Mouse (Mus musculus) ovary, postnatal 14 days (tissue): Measurements from ENCODE around the gene Pacs2.

Source experiments
- DNase-seq: peaks from one replicate; pipeline ENCODE4 v3.0.0; 2022; ENCODE audit warnings: low spot score

Gene Pacs2

GRCm38 (mm10) chr12:113089107-113089506 lies 74.8 kb downstream of the Pacs2 start:
- no peak for DNase-seq

- no peak for DNase-seq
These were observed 75.7 kb downstream of the Pacs2 start for GRCm38 (mm10) chr12:113090053-113090452.

- no peak for DNase-seq
These were observed 82.7 kb downstream of the Pacs2 start for GRCm38 (mm10) chr12:113097040-113097439.

GRCm38 (mm10) chr12:113097749-113098281 lies 83.5 kb downstream of the Pacs2 start, which contains the start of gene Mta1:
Mta1 (plus strand) TSS chr12:113098278.
- DNase-seq = peak; percentile 31

DNA sequence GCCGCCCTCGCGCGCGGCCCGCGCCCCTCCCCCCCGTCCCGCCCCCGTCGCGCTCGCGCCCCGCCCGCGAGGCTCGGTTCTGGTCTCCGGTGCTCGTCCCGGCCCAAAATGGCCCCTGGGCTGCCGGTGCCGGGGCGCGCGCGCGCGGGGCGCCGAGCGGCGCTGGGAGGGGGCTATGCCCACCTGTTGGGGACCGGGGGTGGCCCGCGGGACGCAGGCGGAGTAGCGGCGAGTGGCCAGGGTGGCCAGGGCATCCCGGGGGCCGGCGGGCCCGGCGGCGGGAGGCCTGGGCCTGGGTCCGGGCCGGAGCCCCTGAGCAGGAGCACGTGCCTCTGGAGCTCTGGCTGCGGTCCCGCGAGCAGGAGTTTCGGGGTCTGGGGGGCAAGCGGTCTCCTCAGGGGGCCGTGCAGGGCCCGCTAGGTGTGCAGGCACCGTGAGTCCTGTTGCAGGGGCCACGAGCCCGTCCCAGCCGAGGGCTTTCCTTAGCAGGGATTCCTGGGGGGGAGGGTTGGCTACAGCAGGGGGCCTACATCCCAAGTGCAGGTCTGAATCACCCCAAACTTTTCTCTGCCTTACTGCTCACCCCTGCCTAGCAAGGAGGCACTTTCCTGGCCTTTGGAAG lies 84.3 kb downstream of the Pacs2 start:
- no peak for DNase-seq

GRCm38 (mm10) chr12:113099470-113100237 lies 85.3 kb downstream of the Pacs2 start:
- DNase-seq = no peak

- DNase-seq = no peak
These were observed 86.3 kb downstream of the Pacs2 start for GRCm38 (mm10) chr12:113100448-113101076.

- no peak for DNase-seq
These were observed 87.1 kb downstream of the Pacs2 start for GRCm38 (mm10) chr12:113101251-113101960.

- DNase-seq = peak; percentile 38
These were observed 88.2 kb downstream of the Pacs2 start for GRCm38 (mm10) chr12:113102461-113102860.

DNA sequence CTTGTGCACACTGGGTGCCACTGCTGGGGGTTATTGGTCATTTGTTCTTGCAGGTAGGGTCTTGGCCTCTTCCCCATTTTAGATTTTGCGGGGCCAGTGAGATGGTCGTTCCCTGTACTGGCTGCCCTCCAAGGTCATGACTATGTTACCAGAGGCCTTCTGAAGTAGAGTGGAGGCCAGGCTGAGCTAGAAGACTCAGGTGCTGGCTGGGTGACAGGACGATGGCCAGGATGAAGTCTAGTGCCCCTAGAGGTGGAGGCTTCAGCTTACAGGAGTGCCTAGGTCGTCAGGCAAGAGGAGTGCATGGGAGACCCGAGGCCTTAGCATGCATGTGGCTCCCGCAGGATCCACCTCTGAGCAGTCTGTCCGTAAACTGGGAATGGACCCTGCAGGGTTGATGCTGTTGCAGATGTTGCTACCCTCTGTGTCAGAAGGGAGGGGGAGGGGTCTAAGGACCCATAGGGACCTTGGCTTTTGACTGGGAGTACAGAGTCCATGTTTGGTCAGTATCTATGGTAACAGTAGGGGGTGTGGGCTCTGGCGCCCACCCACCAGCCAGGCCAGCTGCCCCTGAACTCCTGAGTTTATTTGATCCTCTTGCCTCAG lies 89.6 kb downstream of the Pacs2 start:
- DNase-seq = no peak

GRCm38 (mm10) chr12:113106386-113106785 lies 92.1 kb downstream of the Pacs2 start:
- no peak for DNase-seq

GRCm38 (mm10) chr12:113107431-113108124 lies 93.3 kb downstream of the Pacs2 start:
- DNase-seq = no peak

- DNase-seq = no peak
These were observed 94.4 kb downstream of the Pacs2 start for GRCm38 (mm10) chr12:113108528-113109283.

GRCm38 (mm10) chr12:113109801-113110200 lies 95.5 kb downstream of the Pacs2 start:
- DNase-seq = no peak

- DNase-seq = no peak
These were observed 99.8 kb downstream of the Pacs2 start for GRCm38 (mm10) chr12:113114141-113114540.

DNA sequence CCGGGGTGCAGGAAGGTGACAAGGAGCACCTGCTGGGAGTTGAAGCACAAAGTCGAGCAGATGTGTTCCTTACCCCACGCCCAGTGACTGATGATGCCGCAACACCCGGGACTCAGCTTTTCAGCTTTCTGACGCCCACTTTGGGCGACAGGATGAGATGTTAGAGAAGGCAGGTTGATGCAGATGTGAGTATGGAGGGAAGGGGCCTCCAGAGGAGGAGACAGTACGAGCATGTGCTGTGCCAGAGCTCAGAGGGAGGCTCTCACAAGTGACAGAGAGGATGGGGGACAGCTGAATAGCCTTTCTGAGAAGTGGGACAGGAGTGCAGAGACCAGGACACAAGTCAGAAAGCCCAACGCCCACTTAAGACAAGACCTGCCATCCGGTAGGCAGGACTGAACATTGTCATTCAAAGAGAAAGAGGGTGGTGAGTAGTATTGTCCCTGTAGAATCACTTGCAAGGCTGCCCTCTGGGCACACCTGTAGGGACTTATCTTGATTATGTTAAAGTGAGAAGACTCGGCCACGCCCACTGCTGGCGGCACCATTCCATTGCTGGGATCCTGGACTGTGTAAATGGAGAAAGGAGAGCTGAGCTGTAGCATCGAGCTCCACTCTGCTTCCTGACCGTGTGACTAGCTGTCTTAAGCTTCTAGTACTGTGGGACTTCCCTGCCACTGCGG lies 100.7 kb downstream of the Pacs2 start:
- DNase-seq = no peak

DNA sequence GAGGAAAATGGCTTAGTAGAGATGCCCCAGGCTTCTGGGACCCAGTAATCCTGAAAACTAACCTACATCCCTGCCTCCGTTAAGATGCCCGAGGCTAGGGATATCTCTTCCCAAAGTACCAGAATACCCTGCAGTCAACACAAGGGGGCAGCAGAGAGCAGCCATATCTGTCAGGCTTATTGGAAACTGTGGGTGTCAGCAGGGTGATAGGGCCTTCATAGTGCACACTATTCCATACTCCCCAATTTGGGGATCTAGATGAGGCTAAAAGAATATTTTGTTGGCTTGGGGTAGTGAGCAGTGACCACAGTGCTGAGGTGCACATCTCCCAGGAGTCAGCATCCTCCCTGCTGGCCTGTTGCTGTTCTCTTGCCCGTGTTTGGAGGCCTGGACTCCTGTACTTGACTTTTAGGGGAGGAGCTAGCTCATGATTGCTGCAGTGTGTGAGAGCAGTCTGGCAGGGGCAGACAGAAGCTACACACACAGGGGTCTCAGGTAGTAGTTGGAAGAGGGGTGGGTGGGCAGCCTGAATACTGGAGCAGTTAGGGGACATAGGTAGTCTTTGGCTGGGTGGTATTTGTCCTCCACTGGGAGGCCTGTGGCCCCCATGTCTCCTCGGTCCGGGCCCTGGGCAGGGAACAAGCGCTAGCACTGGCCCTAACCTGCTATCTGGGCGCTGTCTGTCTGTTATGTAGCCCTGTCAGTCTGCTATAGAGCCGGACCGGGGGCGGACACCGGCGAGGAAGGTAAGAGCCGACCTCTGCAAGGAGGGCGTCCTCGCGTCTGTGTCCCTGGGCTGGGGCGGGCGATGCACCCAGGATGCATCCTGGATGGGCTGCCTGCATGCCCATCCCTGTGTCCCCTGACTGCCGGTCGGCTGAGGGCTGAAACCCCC lies 105.5 kb downstream of the Pacs2 start:
- DNase-seq = peak; percentile 75
